Mouse (Mus musculus) MN1 (cell line): Measurements from ENCODE around the gene Hspg2.
"Not testable (repeated sequence)": the region's sequence is repeated elsewhere in the genome, so short reads cannot be mapped to it uniquely, and the experiment has no call there.

ENCODE experiments used
- DNase-seq: peaks from one replicate; pipeline ENCODE4 v3.0.0-alpha.2; 2016; ENCODE audit warnings: low spot score

Hspg2 gene

GRCm38 (mm10) chr4:137468260-137469080 is at the start of gene Hspg2:
Gene Hspg2 (plus strand): TSS chr4:137468769.
- DNase-seq = peak; percentile 90

DNA sequence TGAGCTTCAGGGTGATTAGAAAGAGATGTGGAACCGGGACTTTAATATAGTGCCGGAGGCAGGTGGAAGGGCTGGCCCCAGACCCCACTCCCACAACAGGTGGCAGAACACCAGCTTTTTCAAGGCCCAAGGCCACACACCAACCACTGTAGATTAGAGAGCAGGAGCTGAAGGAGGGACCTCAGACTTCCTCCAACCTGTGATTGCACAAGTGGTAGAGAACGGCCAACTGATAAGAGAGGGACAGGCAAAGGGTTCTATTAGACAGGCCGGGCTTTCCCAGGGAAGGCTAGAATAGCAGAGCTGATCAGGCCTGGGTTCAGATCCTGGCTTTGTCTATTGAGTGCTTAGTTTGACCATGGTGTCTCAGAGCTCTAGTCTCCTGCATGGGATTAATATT is 38.1 kb upstream of the Hspg2 start, which contains the start of gene Cela3b:
TSS of gene Cela3b (minus strand) at position 39 of the 400 bp plus-strand sequence.
- no peak for DNase-seq

DNA sequence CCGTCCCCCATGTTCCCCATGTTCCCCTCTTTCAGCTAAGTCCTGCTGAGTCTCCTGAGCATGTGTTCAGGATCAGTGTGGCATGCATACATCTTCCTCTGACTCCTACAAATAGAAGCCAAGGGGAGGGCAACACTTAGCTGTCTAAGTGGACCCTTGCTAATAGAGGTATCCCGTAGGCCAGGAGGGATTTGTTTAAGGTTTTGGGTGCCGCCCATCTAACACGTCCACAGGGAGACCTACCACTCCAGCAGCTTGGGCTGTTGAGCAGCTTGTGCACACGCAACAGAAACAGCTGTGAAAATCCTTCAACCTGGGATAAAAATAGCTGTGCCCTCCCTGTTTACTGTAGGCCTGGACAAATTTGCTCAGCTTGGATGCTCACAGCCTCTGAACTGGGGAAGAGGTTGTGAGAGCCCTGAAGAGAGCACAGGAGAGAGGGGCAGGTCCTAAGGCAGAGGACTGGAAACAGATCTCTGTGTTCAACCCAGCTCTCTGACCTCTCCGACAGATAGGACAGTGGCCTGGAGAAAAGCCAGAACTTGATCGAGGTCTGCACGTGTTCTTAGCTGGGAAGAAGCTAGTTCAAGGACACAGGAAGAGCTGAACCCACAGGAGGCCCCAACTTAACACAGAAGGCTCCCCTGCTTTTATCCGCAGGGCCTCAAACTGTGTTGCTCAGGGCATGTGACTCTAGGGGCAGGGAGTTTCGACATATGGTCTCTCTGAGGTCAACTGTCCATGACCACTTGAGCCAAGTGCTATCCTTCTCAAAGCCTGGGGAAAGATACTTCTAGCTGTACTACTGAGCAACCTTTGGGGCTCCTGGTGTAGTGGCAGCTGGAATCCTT is 35.6 kb upstream of the Hspg2 start:
- not testable (repeated sequence) for DNase-seq

- no peak for DNase-seq
These were observed 31.4 kb upstream of the Hspg2 start for GRCm38 (mm10) chr4:137436979-137437669.

GRCm38 (mm10) chr4:137438842-137439241 is 29.7 kb upstream of the Hspg2 start:
- no peak for DNase-seq

GRCm38 (mm10) chr4:137441332-137441731 is 27.2 kb upstream of the Hspg2 start:
- DNase-seq = no peak

- DNase-seq = peak; percentile 75
These were observed 24.9 kb upstream of the Hspg2 start for GRCm38 (mm10) chr4:137443625-137444024.

- no peak for DNase-seq
These were observed 22.7 kb upstream of the Hspg2 start for GRCm38 (mm10) chr4:137445881-137446280.

DNA sequence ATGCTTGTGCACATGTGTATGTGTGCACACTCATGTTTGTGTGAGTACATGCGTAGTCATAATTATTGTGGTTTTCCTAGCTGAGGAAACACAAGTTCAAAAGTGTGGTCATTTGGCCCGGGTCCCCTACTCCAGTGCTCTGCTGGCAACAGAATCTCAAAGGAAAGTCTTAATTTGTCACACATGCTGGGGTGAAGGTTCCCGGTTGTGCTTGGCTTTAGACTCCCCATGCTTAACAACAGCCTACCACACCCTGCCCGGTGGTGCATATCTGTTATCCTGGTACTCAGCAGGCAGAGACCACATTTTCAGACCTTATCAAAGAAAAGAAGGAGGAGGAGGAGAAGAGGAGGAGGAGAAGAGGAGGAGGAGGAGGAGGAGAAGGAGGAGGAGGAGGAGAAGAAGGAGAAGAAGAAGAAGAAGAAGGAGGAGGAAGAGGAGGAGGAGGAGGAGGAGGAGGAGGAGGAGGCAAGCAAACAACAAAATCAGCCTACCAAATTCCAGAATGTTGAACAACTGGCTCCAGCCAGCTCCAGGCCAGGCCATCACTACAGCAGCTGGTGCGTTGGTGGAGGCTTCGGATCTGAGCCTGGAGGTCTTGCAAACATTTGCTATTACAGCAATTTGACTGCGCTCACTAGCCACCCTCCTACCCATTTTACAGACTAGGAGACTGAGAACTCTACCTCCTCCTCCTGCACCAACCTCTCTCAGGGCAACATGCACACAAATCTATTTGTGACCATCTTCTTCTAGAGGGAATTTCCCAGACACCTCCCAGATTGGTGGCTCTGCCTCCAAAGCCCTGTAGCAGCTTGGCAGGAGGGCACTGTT is 21.0 kb upstream of the Hspg2 start:
- DNase-seq = no peak

GRCm38 (mm10) chr4:137448197-137448596 is 20.4 kb upstream of the Hspg2 start:
- peak; percentile 85 for DNase-seq

GRCm38 (mm10) chr4:137448641-137449040 is 19.9 kb upstream of the Hspg2 start:
- DNase-seq = no peak

GRCm38 (mm10) chr4:137449132-137449531 is 19.4 kb upstream of the Hspg2 start:
- DNase-seq = peak; percentile 27

DNA sequence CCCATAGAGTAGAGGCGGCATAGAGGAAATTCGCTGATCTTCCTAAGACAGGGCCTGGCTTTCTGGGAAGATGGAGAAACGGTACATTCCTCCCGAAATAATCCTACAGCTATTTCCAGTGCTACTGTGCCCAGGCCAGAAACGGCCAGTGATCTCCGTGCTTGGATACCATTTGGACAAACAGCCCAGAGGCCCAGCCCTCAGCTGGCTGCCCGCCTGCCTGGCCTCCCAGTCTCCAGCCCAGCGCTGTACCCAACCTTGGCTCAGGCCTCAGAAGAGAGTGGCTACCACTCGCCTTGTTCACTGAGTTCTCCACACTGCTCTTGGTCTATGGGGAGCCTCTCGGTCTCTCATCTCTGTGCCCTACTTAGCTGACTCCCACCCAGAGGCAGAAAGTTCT is 18.9 kb upstream of the Hspg2 start:
- no peak for DNase-seq

DNA sequence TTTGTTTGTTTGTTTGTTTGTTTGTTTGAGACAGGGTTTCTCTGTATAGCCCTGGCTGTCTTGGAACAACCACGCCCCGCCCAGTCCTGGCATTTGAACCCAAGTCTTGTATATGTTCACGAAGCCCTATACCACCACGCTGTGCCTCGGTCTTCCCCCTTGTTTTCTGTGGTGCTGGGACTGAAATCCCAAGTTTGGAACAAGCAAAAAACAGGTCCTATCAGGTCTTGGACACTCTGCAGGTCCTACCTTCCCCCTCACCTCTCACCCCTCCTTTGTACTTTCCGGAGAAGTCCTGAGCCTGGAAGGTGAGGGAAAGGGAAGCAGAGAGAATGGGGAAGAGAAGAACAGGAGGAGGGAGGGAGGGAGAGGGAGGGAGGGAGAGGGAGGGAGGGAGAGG is 16.4 kb upstream of the Hspg2 start:
- no peak for DNase-seq

DNA sequence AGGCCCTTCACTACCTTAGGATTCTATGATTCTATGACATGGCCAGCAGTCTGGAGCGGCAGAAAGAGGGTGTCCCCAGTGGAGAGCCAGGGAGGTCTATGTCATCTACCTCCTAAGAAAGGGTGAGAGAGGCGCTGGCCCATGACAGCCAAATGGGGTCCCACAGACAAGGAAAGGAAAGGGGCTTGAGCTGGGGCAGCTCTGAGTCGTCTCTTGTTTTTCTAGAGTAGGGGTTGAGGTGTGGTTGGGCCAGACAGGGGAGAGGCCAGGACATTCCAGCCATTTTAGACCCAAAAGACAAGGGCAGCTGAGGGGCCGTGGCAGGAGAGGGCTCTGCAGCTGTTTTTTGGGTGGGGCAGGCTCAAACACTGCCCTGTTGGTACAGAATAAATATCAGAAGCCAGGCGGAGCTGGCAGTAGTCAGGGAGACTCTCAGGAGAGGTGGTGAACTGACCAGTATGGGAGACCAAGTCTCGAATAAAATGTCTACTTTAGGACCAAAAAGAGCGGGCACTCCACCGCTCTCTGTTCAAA is 15.3 kb upstream of the Hspg2 start, which contains the start of gene 1700013G24Rik:
TSS of gene 1700013G24Rik (plus strand) at position 51 of the 534 bp plus-strand sequence.
- DNase-seq = no peak

- DNase-seq = no peak
These were observed 14.0 kb upstream of the Hspg2 start for GRCm38 (mm10) chr4:137454582-137454981.

DNA sequence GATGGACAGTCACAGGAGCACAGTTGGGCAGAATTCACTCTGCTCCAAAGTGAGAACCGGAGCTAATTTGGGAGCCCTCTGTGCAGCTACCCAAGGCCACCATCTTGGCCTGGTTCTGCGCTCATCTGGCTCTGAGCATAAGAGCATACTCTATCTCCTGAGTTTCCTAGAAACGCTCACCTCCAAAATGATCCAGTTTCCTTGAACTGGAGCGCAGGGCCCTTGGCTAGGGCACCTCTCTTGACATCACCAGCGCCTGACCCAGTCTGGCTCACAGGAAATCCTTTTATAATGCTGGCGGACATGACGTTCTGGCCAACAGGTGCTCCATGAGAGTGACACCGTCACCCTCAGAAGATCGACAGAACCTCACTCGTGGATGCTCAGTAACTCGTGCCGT is 12.0 kb upstream of the Hspg2 start:
- no peak for DNase-seq

GRCm38 (mm10) chr4:137457292-137457691 is 11.3 kb upstream of the Hspg2 start:
- no peak for DNase-seq

DNA sequence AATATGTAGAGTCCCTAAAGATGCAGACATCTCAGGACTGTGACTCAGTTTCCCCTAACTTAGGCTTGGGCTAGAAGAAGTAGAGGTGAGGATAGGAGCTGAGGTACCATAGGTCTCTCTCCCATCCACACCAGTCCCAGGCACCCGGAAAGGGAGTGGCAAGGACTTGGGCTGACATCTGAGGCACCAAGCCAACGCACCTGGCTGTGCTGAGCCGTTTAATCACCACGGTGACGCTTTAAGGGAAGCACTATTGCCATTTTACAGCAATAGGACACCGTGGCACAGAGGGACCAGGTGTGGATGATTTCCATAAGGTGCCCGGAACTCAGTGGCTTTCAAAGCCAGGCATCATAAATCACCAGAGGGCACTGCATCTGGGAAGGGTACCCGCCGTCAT is 10.3 kb upstream of the Hspg2 start:
- DNase-seq = no peak

- no peak for DNase-seq
These were observed 9.7 kb upstream of the Hspg2 start for GRCm38 (mm10) chr4:137458861-137459260.

GRCm38 (mm10) chr4:137460676-137461075 is 7.9 kb upstream of the Hspg2 start:
- no peak for DNase-seq
